Mouse (Mus musculus): ENCODE results near the gene Ranbp2.

GRCm38 (mm10) chr10:58477086-58477755 is 30.5 kb downstream of the Ranbp2 start:
- TF ChIP-seq CTCF (IDR thresholded peaks at IDR 0.05; ENCODE audit: control insufficient read depth, insufficient read depth, low read length) (no peak), POLR2A (IDR thresholded peaks at IDR 0.05; ENCODE audit: borderline replicate concordance, control insufficient read depth, low read depth, low read length) (no peak)

All from bone marrow, adult 2 months (tissue).